Mouse (Mus musculus) intestine, embryonic 16.5 days (tissue): ENCODE data around the gene Ric1. TPM values are rescaled to one million over a fixed set of nuclear protein-coding genes. Genes with fewer than 3 reads are reported as not detected.
A peak's percentile ranks its signal among the peaks of the same experiment; 100 is the strongest.

Experiments used
- ATAC-seq: fragments of 200-750 bp; cut with Nextera tagmentation; 2 replicates; pipeline ENCODE4 v1.8.0; 2017; ENCODE audit warnings: moderate TSS enrichment, moderate library complexity
- H3K27ac ChIP-seq: fragments of 300-500 bp; sonication (generic); 2 replicates; pipeline ENCODE4 v1.5.1; 2014; ENCODE audit warnings: mild to moderate bottlenecking, low read length
- H3K27me3 ChIP-seq: fragments of 300-500 bp; sonication (generic); replicated peaks from 2 replicates; pipeline ENCODE4 v1.6.1; 2014; ENCODE audit warnings: low read length, control low read depth, mixed read lengths; ENCODE audit not compliant: control insufficient read depth, insufficient read depth
- H3K36me3 ChIP-seq: fragments of 300-500 bp; sonication (generic); 2 replicates; pipeline ENCODE4 v1.6.1; 2014; ENCODE audit warnings: low read length, control low read depth; ENCODE audit not compliant: control insufficient read depth, insufficient read depth
- H3K4me1 ChIP-seq: fragments of 300-500 bp; sonication (generic); 2 replicates; pipeline ENCODE4 v1.6.1; 2014; ENCODE audit warnings: low read length, control low read depth, mixed read lengths; ENCODE audit not compliant: control insufficient read depth, insufficient read depth
- H3K4me2 ChIP-seq: fragments of 300-500 bp; sonication (generic); 2 replicates; pipeline ENCODE4 v1.6.1; 2014; ENCODE audit warnings: low read depth, low read length, control low read depth
- H3K4me3 ChIP-seq: fragments of 300-500 bp; sonication (generic); 2 replicates; pipeline ENCODE4 v1.5.1; 2014; ENCODE audit warnings: mild to moderate bottlenecking, low read length
- H3K9ac ChIP-seq: fragments of 300-500 bp; sonication (generic); 2 replicates; pipeline ENCODE4 v1.6.1; 2014; ENCODE audit warnings: low read depth, low read length
- H3K9me3 ChIP-seq: fragments of 300-500 bp; sonication (generic); 2 replicates; pipeline ENCODE4 v1.6.1; 2016; ENCODE audit warnings: low read length, control low read depth; ENCODE audit not compliant: control insufficient read depth
- WGBS: fragments of 180-500 bp; shearing (Covaris S2); extraction: QIAGEN DNeasy Blood & Tissue Kit; methylation state at CpG from one replicate; pipeline ENCODE4 v1.1.7; 2014; 5-methylcytosine and 5-hydroxymethylcytosine counted together
- polyA plus RNA-seq: library from polyadenylated mRNA; unstranded; fragments of >200 nt; fragmentation: Nextera tagmentation; extraction: Ambion mirVana; gene quantifications from 2 replicates; pipeline ENCODE4 v1.2.1, GENCODE M21; 2015

Ric1 gene
- polyA plus RNA-seq, 1 experiment from 2014 or later, result 8.0 TPM

DNA sequence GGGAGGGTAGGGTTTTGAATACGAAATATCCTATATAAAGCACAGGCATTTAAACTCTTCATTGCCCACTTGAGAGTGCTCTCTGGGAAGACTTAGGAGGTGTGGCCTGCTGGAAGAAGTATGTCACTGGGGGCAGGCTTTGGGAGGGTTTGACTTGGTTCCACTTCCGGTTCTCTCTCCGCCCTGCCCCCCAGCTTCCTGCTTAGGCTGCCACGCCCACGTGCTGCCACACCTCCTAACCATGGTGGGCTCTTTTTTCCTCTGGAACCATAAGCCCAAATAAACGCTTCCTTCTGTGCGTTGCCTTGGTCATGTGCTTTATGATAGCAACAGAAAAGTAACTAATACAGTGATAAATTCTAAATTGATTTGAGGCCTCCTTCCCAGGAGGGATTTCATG lies 16.5 kb upstream of the Ric1 start:
- no peaks in the 10 kb centered on the region for H3K9me3 ChIP-seq
- no peaks in the 10 kb centered on the region for H3K36me3 ChIP-seq
- H3K9ac ChIP-seq, result no peak overlapping the region
- H3K4me2 ChIP-seq, result no peak overlapping the region
- ATAC-seq, result no peak
- H3K27ac ChIP-seq, result no peak overlapping the region
- H3K4me3 ChIP-seq, result no peak overlapping the region
- H3K27me3 ChIP-seq, result no peaks in the 10 kb centered on the region
- H3K4me1 ChIP-seq, result peaks cover 5% of the 10 kb centered on the region
- WGBS, result 85% methylated on average over 7 of the region's 7 CpGs

DNA sequence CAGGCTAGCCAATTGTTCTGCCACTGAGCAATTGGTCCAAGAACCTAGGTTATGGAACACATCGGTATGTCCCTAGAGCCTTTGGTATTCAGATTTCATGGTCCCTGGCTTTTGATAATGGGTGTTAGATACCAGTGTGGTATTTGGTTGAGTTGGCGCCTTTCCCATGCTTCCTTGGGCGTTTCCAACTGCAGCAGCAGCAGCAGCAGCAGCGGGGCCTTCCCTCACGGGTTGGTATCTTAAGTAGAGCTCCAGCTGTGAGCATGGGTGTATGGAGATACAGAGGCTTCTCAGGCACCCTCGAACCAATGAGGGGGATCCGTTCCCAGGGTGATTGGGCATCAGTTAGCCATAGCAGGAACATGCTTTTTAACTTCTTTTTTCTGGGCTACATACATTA lies 13.9 kb upstream of the Ric1 start:
- 77% methylated on average over 7 of the region's 7 CpGs for WGBS
- Histone ChIP-seq H3K36me3 (no peaks in the 10 kb centered on the region), H3K9ac (no peak overlapping the region), H3K9me3 (no peaks in the 10 kb centered on the region), H3K4me1 (no peaks in the 10 kb centered on the region), H3K4me3 (no peak overlapping the region), H3K27me3 (no peaks in the 10 kb centered on the region), H3K27ac (no peak overlapping the region), H3K4me2 (no peak overlapping the region)
- ATAC-seq, result no peak

DNA sequence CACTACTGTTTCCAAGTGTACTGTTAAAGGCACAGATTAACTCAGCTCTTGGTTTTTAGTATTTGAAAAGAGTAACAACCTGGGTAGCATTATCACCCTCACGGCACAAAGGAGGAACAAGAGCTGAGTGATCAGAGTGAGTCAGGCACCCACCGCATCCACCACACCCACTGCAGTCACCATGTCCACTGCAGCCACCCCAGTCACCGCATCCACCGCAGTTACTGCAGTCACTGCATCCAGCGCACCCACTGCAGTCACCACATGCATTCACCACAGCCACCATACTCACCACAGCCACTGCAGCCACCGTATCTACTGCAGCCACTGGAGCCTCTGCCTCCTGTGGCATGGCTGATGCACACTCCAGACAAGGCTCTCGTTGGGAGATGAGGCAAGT lies 12.2 kb upstream of the Ric1 start:
- H3K4me2 ChIP-seq, result no peak overlapping the region
- ATAC-seq, result no peak
- no peaks in the 10 kb centered on the region for H3K27me3 ChIP-seq

DNA sequence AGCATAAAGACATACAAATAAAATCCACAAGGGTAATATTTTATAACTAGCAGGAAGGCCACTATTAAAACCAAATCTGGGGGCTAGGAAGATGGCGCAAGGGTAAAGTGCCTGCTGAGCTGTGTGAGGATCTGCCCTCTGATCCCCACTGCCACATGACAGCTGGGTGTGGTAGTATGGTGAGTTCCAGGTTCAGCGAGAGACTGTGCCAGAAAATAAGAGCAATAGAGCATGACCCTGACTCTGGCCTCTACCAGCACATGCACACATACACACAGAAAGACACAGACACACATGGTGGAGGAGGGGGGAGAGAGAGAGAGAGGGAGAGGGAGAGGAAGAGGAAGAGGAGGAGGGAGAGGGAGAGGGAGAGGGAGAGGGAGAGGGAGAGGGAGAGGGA lies 10.3 kb upstream of the Ric1 start:
- no peaks in the 10 kb centered on the region for H3K4me1 ChIP-seq
- no peak overlapping the region for H3K27ac ChIP-seq
- no peaks in the 10 kb centered on the region for H3K9me3 ChIP-seq
- peak; percentile 83 for ATAC-seq
- 62% methylated on average over 2 of the region's 2 CpGs for WGBS
- no peak overlapping the region for H3K9ac ChIP-seq
- no peaks in the 10 kb centered on the region for H3K36me3 ChIP-seq
- H3K4me2 ChIP-seq, result no peak overlapping the region
- no peak overlapping the region for H3K4me3 ChIP-seq
- no peaks in the 10 kb centered on the region for H3K27me3 ChIP-seq

More for the DNA sequence above, 12.2 kb upstream of the Ric1 start:
- 91% methylated on average over 7 of the region's 7 CpGs for WGBS
- no peak overlapping the region for H3K27ac ChIP-seq
- H3K9me3 ChIP-seq, result no peaks in the 10 kb centered on the region
- H3K4me1 ChIP-seq, result no peaks in the 10 kb centered on the region
- no peak overlapping the region for H3K4me3 ChIP-seq
- no peaks in the 10 kb centered on the region for H3K36me3 ChIP-seq
- no peak overlapping the region for H3K9ac ChIP-seq

DNA sequence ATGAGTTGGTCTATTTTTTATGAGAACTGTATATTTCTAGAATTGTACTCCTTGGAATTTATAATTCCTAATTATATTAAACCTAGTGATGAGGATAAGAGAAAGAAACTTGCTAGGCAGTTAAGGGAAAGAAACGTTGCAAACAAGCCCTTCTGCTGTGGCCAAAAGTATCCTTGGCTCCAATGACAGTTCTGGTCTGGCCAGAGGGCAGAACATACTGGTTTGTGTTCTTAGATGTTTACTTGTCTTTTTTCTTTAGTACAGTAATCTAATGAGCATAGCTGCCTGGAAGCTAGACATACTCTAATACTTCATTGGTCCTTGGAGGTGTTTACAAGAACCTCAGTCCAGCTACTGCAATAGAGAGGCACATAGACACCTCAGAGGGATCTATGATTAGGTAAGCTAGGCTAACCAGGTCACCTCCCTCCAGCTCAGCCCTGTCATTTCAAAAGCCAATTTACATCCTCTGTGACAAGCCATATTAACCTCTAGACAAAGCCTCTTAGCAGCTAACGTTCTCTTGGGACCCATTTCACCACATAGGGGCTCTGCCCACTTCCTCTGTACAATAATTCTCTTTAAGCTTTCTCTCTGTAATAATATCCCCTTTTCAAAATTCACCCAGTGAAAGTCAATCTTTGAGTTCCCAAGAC lies 8.8 kb upstream of the Ric1 start:
- H3K27me3 ChIP-seq, result no peaks in the 10 kb centered on the region
- H3K4me2 ChIP-seq, result no peak overlapping the region
- H3K4me1 ChIP-seq, result no peaks in the 10 kb centered on the region
- H3K27ac ChIP-seq, result no peak overlapping the region
- no peaks in the 10 kb centered on the region for H3K36me3 ChIP-seq
- no peak overlapping the region for H3K9ac ChIP-seq
- WGBS, result 61% methylated on average over 2 of the region's 2 CpGs
- ATAC-seq, result no peak
- H3K9me3 ChIP-seq, result no peaks in the 10 kb centered on the region
- no peak overlapping the region for H3K4me3 ChIP-seq

DNA sequence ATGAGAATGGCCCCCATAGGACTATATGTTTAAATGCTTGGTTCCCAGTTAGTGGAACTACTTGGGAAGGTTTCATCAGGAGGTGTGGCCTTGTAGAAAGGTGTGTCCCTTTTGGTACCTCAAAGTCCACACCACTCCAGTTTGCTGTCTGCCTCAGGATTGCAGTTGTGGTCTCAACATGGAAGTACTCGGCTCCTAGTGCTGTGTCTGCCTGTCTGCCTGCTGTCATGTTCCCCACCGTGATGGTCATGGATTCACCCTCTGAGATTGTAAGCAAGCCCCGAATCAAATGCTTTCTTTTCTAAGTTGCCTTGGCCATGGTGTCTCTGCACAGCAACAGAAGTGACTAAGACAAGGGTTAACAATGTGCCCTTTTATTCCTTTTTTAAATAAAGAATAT lies 8.0 kb upstream of the Ric1 start:
- no peak for ATAC-seq

DNA sequence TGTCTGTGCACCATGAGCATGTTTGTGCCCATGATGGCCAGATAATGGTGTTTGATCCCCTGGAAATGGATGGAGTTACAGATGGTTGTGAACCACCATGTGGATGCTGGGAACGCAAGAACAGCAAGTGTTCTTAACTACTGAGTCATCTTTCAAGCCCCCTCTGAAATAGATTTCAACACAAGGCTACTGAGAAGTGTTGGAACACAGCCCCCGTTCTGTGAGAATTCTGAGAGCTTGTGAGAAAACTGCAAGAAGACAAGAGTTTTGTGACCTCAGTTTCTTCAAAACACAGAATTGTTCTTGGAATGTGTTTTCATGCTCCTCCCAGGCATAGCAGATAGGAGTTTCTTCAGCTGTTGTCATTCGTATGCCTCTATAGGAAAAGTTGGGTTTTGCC lies 6.7 kb upstream of the Ric1 start:
- no peaks in the 10 kb centered on the region for H3K27me3 ChIP-seq
- 92% methylated on average over 3 of the region's 3 CpGs for WGBS

More for the DNA sequence above, 8.0 kb upstream of the Ric1 start:
- no peak overlapping the region for H3K4me2 ChIP-seq
- H3K27me3 ChIP-seq, result no peaks in the 10 kb centered on the region
- H3K36me3 ChIP-seq, result no peaks in the 10 kb centered on the region
- H3K4me3 ChIP-seq, result no peak overlapping the region
- H3K4me1 ChIP-seq, result no peaks in the 10 kb centered on the region
- no peaks in the 10 kb centered on the region for H3K9me3 ChIP-seq
- H3K9ac ChIP-seq, result no peak overlapping the region
- 96% methylated on average over 3 of the region's 3 CpGs for WGBS
- no peak overlapping the region for H3K27ac ChIP-seq

DNA sequence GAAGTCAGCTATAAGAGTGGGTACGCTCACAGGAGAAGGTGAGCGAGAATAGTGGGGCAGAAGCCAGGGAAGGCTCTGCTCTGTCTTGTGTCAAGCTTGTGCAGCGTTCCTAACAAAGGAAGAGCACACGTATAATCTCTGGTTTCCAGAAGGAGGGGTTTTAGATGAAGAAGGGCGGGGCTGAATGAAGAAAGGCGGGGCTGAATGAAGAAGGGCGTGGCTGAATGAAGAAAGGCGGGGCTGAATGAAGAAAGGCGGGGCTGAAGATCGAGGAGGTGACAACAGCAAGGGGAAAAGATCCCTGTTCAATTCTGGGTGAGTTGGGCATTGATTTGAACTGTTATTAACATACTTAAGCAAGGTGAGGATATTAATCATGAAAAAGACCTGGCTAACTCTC lies 6.1 kb upstream of the Ric1 start:
- no peaks in the 10 kb centered on the region for H3K36me3 ChIP-seq
- no peak overlapping the region for H3K4me3 ChIP-seq
- peaks cover 5% of the 10 kb centered on the region; the same call in 1 of the 2 replicates for H3K4me1 ChIP-seq
- H3K9me3 ChIP-seq, result no peaks in the 10 kb centered on the region
- ATAC-seq, result no peak
- no peak overlapping the region for H3K4me2 ChIP-seq
- WGBS, result 81% methylated on average over 10 of the region's 10 CpGs
- H3K9ac ChIP-seq, result no peak overlapping the region
- no peak overlapping the region for H3K27ac ChIP-seq
- H3K27me3 ChIP-seq, result no peaks in the 10 kb centered on the region

More for the DNA sequence above, 6.7 kb upstream of the Ric1 start:
- H3K9me3 ChIP-seq, result no peaks in the 10 kb centered on the region
- H3K4me1 ChIP-seq, result no peaks in the 10 kb centered on the region
- no peak overlapping the region for H3K9ac ChIP-seq
- no peak for ATAC-seq
- H3K36me3 ChIP-seq, result no peaks in the 10 kb centered on the region
- no peak overlapping the region for H3K4me3 ChIP-seq
- H3K4me2 ChIP-seq, result no peak overlapping the region
- no peak overlapping the region for H3K27ac ChIP-seq

DNA sequence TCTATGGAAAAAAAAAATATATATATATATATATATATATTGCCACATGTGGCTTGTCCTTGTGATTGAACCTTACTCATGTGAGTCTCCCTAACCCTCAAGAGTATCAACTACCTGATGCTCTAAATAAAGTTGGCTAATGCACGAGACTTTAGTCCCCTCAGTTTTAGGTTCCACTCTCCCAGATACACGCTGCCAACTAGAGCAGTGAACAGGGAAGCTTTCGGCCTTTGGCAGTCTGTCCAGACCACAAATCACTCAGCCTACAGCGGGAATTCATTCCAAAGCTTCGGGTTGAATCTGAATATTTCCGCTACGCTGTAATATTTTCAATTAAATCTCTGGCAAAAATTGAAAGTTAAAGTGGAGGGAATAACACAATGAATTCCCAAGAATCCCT lies 3.7 kb upstream of the Ric1 start:
- WGBS, result 82% methylated on average over 7 of the region's 7 CpGs
- H3K4me2 ChIP-seq, result no peak overlapping the region
- peaks cover 6% of the 10 kb centered on the region; the same call in 1 of the 2 replicates for H3K4me1 ChIP-seq
- no peak for ATAC-seq
- H3K4me3 ChIP-seq, result no peak overlapping the region
- no peak overlapping the region for H3K9ac ChIP-seq
- no peaks in the 10 kb centered on the region for H3K27me3 ChIP-seq
- no peaks in the 10 kb centered on the region for H3K36me3 ChIP-seq
- no peaks in the 10 kb centered on the region for H3K9me3 ChIP-seq
- no peak overlapping the region for H3K27ac ChIP-seq

DNA sequence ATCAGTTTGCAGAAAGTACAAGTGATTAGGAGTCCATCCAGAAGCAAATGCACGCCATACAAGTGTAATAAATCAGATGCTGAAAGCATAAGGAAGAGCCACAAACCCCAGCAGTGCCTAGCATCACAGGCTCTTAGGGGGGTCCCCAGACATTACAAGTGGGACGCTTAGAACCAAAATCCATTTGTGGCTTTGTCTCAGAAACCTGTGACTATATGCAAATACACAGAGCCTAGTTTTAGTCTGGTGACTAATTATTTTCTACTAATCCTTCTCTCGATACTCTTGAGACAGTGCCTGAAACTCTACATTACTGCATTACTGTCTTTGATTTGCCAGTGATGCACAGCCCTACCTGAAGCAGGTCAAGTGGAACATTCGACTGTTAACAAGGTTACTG lies 3.2 kb upstream of the Ric1 start:
- Histone ChIP-seq H3K4me3 (no peak overlapping the region), H3K36me3 (no peaks in the 10 kb centered on the region), H3K27ac (no peak overlapping the region), H3K9me3 (no peaks in the 10 kb centered on the region), H3K4me1 (peaks cover 10% of the 10 kb centered on the region), H3K4me2 (no peak overlapping the region), H3K9ac (no peak overlapping the region), H3K27me3 (no peaks in the 10 kb centered on the region)
- WGBS, result 78% methylated on average over 4 of the region's 4 CpGs
- ATAC-seq, result no peak
